Mouse (Mus musculus): ENCODE measurements around the gene Plce1. TPM values are rescaled to one million over a fixed set of nuclear protein-coding genes. Genes with fewer than 3 reads are reported as not detected.

Gene Plce1
- polyA plus RNA-seq, 1 experiment: 5.5 TPM

DNA sequence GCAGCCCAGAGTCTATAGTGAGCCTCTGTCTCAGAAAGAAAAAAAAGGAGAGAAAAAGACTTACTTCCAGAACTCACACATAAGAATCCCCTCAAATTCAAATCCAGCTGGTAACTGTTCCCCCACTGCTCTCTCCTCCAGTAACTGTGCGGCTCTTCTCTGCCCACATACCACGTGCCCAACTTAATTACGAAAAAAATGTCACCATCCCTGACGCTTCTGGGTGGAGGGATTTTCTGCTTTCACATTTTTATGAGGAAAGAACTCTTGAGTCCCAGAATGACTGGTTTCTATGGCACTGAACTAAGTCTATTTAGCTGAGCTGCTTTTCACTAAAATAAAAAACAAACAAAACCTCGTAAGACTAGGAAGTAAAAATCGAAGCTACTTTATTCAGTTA lies 306.8 kb downstream of the Plce1 start:
- DNase-seq (ENCODE audit: extremely low spot score in 1 of 2, low spot score in 1 of 2): peak in 1 of 2 experiments; percentile 28

DNA sequence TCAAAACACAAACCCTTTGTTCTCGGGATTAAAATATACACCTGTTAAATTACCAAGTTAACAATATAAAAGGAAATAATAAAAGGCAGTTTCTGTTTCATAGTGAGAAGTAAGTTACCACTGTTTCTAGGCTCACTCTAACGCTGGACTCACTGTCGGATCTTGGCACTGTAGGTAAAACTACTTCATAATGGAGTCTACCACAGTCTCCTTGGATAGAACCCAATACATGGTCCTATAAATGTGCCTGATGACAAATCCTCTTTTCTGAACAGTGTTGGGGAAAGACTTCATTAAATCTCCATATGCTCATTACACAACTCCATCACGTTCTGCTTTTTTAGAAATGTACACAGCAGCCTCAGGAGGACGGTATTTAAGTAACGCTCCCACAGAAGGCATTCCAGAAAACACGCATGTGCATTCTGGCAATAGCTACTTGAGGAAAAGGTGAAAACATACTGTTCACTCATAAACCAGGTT lies 312.7 kb downstream of the Plce1 start:
- peak in 1 of 2 experiments; percentile 36 for DNase-seq (ENCODE audit: extremely low spot score in 1 of 2, low spot score in 1 of 2)

DNA sequence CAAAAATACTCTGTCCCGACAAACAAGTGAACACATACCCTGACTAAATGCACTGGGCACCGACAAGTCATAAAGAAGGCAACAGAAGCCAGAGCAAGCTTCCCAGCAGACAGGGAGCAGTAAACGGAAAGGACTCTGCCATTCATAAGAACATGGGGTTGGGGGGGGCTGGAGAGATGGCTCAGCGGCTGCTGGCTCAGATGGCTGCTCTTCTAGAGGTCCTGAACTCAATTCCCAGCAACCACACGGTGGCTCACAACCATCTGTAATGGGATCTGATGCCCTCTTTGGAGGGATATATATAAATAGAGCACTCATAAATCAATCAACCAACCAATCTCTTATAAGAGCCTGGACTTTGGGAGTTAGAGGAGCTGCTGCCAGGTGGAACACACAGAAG lies 315.6 kb downstream of the Plce1 start:
- no peak for DNase-seq (ENCODE audit: extremely low spot score in 1 of 2, low spot score in 1 of 2)

DNA sequence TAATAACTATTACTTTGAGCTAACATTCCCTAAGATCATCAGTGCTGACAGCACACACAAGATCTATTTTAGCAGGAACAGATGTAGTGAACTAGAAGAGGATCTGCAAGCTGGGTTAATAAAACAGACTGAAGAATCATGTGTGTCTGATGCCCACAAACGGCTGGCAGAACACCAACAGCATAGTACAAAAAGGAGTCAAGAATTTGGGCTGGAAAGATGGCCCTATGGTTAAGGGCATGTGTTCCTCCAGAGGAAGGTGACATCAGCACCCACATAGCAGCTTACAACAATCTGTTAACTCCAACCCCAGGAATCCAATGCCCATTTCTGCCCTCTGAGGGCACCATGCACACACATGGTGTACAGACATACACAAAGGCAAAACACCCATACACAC lies 317.4 kb downstream of the Plce1 start:
- peak; percentile 44 to 69 for DNase-seq (ENCODE audit: extremely low spot score in 1 of 2, low spot score in 1 of 2)

DNA sequence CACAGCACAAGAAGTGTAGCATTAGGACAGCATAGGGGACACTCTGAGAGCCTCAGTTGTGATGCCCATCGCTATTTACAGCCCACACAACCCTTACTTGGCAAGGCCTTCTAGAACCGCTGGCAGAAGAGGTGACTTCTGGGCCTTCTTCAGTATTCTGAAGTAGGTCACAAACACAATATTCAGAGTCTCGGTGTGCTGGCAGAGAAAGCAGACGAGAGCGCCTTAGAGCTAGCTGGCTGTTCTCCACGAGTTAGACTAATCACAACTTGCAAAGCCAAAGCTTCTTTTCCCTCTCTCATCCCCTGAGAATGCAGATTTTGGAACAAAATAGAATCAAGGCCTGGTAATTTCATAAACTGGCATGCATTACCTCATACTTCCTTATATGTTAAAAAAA lies 317.9 kb downstream of the Plce1 start:
- peak in 1 of 2 experiments; percentile 34 for DNase-seq (ENCODE audit: extremely low spot score in 1 of 2, low spot score in 1 of 2)

DNA sequence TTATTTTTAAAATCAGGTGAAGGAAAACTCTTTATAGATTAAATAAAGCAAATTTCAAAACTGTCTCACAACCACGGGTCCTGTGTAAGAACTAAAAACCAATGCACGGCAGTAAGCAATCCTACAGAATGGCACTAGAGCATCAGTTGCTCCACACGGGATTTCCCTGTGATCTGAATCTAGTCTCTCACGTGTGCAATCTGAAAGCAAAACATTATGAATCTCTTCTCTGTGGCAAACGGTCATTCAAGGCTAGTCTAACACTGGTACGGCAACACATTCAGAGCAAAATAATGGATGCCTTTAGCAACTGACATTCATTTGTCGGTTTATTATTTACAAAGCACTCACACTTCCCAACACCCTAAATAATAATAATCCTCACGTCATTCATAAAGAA lies 337.3 kb downstream of the Plce1 start:
- no peak for DNase-seq (ENCODE audit: extremely low spot score in 1 of 2, low spot score in 1 of 2)

DNA sequence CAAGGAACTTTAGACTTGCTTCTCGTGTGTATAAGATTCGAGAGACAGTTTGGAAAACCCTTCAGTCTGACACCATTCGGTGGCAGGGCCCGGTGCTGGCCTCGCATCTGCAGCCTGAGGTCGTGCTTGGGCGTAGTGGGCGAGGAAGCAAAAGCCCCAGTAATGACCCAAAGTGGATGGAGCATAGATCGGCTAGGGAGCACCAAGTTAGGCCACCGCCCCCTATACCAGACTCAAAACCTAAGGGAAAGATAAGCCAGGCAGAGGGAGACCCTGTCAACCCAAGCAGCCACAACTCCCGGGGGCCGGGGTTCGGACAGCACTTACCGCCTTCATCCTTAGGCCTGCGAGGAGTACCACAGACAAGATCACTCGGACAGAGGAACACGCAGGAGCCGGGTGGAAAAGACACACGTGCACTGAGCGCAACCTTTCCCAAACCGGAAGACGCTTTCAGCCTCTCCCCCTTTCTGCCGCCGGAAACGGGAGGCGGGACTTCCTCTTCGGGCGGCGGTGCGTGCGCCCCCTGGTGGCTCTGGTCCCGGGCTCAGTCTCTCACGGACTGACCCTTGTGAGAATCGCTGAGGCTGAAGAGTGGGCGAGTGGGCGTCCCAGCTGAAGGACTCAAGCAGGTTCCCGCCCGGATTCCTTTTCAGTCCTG lies 338.0 kb downstream of the Plce1 start, which contains the start of gene Noc3l:
Noc3l (minus strand) TSS at position 472 of the 661 bp plus-strand sequence.
- peak; percentile 60 to 96 for DNase-seq (ENCODE audit: extremely low spot score in 1 of 2, low spot score in 1 of 2)

DNA sequence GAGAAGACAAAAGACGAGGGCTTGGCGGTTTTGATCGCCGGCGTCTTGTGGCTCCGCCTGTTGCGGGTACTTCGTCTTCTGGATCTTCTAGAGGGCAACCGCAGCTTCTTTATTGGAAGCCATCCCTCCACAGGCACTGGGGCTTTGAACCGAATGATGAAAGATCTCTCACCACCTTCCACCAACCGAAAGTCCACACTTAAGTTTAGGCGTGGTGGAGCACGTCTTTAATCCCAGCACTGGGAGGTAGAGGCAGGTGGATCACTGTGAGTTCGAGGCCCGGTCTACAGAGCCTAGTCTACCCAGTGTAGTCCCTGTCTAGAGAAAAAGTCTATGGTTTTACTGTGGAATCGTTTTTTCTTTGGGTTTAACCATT lies 338.5 kb downstream of the Plce1 start:
- DNase-seq (ENCODE audit: extremely low spot score in 1 of 2, low spot score in 1 of 2): no peak

DNA sequence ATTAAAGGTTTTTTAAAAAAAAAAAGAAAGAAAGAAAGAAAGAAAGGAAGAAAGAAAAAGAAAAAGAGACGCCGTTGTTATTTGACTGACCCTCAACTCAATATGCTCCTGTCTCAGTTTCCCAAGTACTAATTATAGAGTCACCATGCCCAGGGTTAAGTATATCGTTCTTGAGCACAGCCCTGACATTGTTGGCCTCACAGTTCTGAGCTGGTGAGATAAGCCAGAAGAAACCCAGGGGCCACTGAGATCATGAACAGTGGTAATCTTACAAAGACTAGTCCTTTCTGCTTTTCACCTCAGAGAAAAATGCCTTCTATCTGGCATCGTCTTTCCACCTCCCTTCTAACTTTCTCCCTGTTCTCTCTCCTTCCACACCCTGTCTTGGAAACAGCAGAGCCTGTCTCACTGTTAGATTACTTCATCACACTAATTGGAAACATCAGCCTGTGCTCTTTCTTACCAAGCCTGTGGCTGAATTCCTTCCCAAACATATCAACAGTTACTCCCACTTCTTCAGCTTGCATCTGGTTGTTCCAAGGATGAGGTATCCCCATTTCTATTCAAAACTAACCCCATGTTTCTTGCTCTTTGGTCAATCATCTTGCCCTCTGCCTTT lies 339.4 kb downstream of the Plce1 start:
- no peak for DNase-seq (ENCODE audit: extremely low spot score in 1 of 2, low spot score in 1 of 2)

DNA sequence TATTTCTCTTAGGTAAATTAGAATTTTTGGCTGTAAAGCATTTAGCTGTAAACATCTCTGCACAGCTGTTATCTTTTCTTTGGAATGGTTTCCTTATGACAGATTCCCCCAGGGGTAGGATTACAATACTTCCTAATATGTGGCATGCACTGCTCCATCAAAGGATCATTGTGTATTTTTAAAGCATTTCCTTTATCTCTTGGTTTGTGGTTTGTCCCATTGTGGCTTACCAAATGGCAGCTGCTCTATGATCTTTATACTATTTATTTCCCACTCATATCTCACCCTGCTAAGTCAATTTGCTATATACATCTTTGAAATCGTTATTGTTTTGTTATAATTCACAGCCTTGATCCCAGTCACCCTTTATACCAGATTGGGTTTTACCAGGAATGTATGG lies 352.3 kb downstream of the Plce1 start:
- DNase-seq (ENCODE audit: extremely low spot score in 1 of 2, low spot score in 1 of 2): no peak

Other genes with a start within 250 kb of the Plce1 start
- 64.9 and 72.0 TPM in 2 replicates for gene Lgi1, start 216.6 kb upstream of the Plce1 start, polyA plus RNA-seq (2012; rRNA removed)
- 2.3 and 2.4 TPM in 2 replicates for gene Slc35g1, start 85.1 kb upstream of the Plce1 start, polyA plus RNA-seq (2012; rRNA removed)